Mouse (Mus musculus) heart, postnatal 14 days (tissue): ENCODE measurements around the gene Lonp2. TPM values are rescaled to one million over a fixed set of nuclear protein-coding genes. Genes with fewer than 3 reads are reported as not detected.

ENCODE experiments used
- DNase-seq, 2 experiments: peaks; one replicate each; pipeline ENCODE4 v3.0.0; 2021 to 2022
- intact Hi-C: fragments of 180-260 bp; cut with DNase I; formaldehyde crosslinking; loops from one replicate; pipeline ENCODE4 v1.15.1; 2025
- long read RNA-seq, 2 experiments: library from polyadenylated mRNA; stranded (forward); transcript quantifications; one replicate each; pipeline ENCODE4 v2.0.0; 2021
- total RNA-seq, 2 experiments: library from RNA; stranded (reverse); gene quantifications; 2 replicates each; pipeline ENCODE4 v1.2.3; 2021

Lonp2 gene
- total RNA-seq: 10 to 100 TPM; 60.2 to 62.4 TPM
- long read RNA-seq, experiment 1, transcript Lonp2-201 (15 exons, 2,860 nt): major isoform, 89 of 115 reads
- long read RNA-seq, experiment 1, transcript Lonp2-203 (13 exons, 2,372 nt): minor isoform, 11 of 115 reads
- long read RNA-seq, experiment 1, partial matches to known transcripts: 10 of 115 reads
- long read RNA-seq, experiment 1, other reads (novel, unspliced or antisense): 5 of 115 reads
- long read RNA-seq, experiment 2, transcript Lonp2-203 (13 exons, 2,372 nt): minor isoform, 5 of 98 reads
- long read RNA-seq, experiment 2, transcript Lonp2-201 (15 exons, 2,860 nt): major isoform, 87 of 98 reads
- long read RNA-seq, experiment 2, partial matches to known transcripts: 2 of 98 reads
- long read RNA-seq, experiment 2, other reads (novel, unspliced or antisense): 4 of 98 reads

DNA sequence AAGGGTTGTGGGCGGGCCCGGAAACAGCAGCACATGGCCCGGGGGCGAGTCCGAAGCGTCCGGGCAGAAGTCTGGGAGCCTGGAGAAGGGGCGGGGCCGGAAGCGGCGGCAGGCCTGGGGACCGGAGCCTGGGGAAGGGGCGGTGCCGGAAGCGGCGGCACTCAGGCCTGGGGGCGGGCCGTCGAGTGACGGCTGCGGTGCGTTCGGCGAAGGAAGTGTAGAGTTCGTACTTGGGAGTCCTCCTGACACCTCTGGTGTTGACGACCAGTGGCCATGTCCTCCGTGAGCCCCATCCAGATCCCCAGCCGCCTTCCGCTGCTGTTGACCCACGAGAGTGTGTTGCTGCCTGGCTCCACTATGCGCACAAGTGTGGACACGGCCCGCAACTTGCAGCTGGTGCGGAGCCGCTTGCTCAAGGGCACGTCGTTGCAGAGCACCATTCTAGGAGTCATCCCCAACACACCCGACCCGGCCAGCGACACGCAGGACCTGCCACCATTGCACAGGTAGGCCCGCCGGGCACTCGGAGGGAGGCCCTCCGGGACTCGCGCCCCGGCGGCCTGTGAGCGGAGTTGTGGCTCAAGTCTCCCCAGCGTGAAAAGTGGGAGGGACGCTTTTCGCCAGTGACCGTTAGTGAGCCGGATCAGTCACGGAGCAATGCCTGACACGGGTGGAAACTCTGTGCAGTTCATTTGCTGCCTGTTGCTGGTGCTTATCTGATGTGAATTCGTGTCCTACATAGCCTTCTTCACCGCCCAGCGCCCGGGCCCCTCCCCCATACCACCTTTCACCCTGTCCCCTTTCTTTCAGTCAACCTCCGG, at the start of gene Lonp2:
Gene Lonp2 (plus strand): TSS at position 133 of the 821 bp plus-strand sequence.
- intact Hi-C loops: no loop called here

DNA sequence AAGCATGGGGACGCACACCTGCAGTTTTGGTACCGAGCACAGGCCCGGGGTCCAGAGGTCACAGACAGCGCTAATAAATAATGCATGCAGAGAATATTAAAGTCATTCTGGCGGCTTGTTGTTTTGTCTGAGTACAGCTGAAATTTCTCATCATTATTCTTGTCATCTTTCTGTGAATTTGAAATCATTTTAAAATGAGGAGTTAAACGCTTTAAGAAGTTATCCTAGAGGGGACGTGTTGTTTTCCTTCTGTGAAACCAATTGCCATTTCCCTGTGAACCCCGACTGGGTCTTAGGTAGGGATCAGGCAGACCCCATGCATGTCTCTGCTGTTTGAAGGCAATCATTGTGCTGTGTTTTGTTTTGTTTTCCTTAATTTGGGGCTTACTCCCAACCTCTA, 46.3 kb upstream of the Lonp2 start:
- intact Hi-C loops: no loop called here
- DNase-seq: no peak

More for the DNA sequence above, at the start of gene Lonp2:
- peak; percentile 99 for DNase-seq

DNA sequence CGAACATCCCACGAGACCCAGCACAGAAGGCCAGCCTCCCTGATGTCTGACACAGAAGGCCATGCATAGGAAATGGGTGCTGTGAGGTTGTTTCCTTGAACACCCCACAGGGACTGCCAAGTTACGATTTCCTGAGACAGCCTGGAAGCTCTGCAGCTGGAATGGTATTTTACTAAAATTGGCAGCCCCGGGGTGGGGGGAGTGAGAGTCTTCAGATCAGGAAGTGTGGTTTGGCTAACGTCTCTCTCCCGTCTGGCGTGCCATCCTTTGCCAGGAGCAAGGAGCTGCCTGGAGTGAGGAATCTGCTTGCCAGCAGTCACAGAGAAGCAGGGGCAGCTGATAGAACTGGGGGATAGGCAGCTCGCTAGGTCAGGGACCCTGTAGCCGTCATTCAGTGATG, 45.8 kb upstream of the Lonp2 start:
- peak; percentile 17 to 33 for DNase-seq
- intact Hi-C loops: no loop called here

GRCm38 (mm10) chr8:86578693-86579092, 45.1 kb upstream of the Lonp2 start:
- intact Hi-C loops: no loop called here
- DNase-seq: no peak

DNA sequence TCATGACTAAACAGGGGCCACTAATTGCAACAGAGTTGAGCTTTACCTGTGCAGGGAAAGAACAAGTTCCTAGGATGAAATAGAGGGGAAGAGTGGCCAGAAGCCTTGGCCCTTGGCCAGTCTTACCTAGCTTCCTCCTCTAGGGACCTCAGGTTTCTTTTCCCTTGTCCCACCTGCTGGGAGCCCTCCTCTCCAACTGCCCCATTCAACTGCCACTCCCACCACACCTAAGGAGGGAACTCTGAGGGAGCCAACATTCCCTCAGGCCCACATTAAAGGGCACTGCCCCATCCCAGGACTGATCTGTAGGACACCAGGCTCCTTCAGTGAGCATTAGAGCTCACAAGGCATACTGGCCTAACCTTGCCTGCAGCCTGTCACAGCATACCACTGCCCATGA, 43.4 kb upstream of the Lonp2 start, which contains the start of gene Abcc12:
Gene Abcc12 (minus strand): TSS at position 229 of the 400 bp plus-strand sequence.
- no peak for DNase-seq
- intact Hi-C loops: loop anchor here (5.0 to 10.0 kb wide), 4 partner anchors 43 to 1126 kb away; no protein-coding TSS in a partner anchor

DNA sequence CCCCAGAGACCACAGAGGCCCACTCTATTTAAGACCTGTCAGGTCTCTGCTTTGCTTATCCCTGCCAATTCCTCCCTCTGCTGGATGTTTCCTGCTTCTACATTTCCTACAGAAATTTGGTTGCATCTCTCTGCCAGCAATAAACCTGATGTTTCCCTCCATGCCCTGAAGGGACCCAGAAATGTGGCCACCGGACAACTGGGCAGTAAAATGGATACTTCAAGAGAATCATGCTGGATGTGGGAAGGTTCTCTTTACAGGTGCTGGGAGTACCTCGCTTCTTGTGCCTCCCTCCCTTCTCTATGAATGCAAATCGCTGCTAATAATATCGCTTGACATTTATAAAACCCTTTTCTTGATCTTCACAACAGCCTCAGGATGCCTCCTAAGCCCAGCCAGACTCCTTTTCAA, 41.9 kb upstream of the Lonp2 start:
- intact Hi-C loops: loop anchor here (5.0 to 10.0 kb wide), 4 partner anchors 45 to 1127 kb away; no protein-coding TSS in a partner anchor
- DNase-seq: no peak

DNA sequence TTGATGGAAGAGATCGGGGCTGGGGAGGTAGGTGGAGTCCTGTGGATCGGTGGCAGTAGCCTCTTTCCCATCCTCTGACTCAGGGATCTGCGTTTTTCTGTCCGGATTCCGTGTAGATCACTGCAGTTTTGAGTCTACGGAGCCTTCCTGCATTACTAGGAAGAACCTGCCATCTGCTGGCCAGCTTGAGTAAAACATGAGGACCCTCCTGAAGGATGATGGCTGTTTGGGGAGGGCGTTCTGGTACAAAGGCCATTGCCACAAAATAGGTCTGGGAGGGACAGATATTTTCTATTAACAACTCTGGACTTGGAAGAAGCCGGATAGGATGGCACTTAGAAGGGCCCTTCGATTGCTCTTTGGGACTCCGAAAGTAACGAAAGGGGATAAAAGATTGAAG, 38.7 kb upstream of the Lonp2 start:
- peak; percentile 81 to 89 for DNase-seq
- intact Hi-C loops: loop anchor here (1.0 to 10.0 kb wide), 5 partner anchors 322 to 1130 kb away; partner anchors contain the start of gene Neto2

DNA sequence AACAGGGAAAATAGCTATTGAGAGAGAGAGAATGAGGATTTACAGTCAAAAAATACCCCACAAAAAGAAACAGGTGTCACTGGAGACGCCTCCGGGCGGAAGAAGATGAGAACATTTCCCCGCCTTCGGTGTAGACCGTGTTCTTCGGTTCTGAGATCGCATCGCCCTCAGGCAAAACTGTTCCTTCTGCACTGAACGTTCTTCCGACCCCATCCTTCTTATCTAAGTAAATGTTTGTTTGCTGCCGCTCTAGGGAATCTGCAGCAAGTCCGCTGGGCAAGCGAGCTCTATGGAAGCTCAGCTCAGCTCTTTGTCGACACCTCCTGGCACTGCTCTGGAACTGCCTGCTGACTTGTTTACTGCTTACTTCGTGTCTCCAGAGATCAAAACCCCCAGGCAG, 38.3 kb upstream of the Lonp2 start:
- intact Hi-C loops: loop anchor here (1.0 to 10.0 kb wide), 5 partner anchors 322 to 1131 kb away; partner anchors contain the start of gene Neto2
- peak; percentile 70 to 78 for DNase-seq

DNA sequence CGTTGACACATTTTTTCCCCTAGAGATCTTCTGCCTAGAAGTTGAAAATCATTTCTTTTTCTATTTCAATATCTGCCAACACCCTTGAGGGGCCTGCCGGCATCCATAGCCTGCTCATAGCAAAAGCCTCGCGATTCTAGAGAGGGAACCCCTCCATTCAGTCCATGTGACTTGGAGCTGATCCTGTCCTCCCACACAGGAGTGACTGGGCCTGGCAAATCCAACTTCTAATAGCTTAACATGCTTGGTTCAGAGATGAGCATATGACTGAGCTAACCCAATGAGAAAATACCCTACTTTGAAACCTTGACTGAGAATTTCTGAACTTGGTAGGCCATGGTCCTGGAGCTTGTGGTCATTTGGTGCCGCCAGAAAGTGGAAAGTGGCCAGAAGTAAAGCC, 37.8 kb upstream of the Lonp2 start:
- intact Hi-C loops: loop anchor here (5.0 to 10.0 kb wide), 3 partner anchors 321 to 1131 kb away; no protein-coding TSS in a partner anchor
- DNase-seq: no peak

GRCm38 (mm10) chr8:86586642-86587041, 37.2 kb upstream of the Lonp2 start:
- intact Hi-C loops: loop anchor here (5.0 to 10.0 kb wide), 3 partner anchors 321 to 1132 kb away; no protein-coding TSS in a partner anchor
- DNase-seq: no peak

GRCm38 (mm10) chr8:86588338-86588737, 35.5 kb upstream of the Lonp2 start:
- intact Hi-C loops: loop anchor here (5.0 to 10.0 kb wide), 3 partner anchors 319 to 1134 kb away; no protein-coding TSS in a partner anchor
- no peak for DNase-seq

DNA sequence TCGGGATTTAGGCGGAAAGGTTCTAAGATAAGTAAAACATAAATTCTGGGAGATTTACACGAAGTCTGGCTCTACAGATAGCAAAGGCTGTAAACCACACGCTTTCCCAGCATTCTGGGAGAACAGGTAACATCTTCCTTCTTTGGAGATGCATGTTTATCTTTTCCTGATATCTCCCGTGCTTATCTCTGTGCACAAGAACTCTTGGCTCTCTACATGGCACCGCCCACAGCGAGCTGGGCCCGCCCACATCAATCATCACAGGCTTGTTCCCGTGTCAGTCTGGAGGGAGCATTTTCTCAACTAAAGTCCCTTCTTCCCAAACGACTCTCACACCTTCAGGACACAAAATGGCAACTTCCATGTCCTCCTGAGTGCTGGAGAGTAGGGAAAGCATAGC, 30.7 kb upstream of the Lonp2 start:
- DNase-seq: no peak
- intact Hi-C loops: no loop called here

GRCm38 (mm10) chr8:86594159-86594796, 29.6 kb upstream of the Lonp2 start:
- intact Hi-C loops: no loop called here

GRCm38 (mm10) chr8:86595671-86596070, 28.2 kb upstream of the Lonp2 start:
- intact Hi-C loops: no loop called here
- no peak for DNase-seq

More at GRCm38 (mm10) chr8:86594159-86594796, 29.6 kb upstream of the Lonp2 start:
- DNase-seq: no peak

GRCm38 (mm10) chr8:86597681-86598080, 26.2 kb upstream of the Lonp2 start:
- intact Hi-C loops: no loop called here
- no peak for DNase-seq

DNA sequence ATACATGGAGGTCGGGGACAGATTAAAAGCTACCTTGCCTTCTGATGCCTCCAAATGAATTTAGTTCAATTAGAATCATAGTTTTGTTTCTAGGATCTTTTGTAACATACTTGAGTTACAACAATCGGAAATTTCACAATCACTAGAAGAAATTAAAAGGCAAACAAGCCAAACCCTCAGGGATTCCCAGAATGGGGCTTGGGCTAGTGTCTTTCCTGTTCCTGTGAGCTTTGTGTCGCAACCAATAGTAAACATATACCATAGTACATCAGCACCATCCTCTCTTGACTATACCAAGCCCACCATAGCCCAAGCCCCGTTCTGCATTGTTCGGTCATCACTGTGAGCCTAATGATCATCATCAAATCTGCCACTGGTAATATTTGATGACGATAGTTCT, 24.5 kb upstream of the Lonp2 start:
- intact Hi-C loops: no loop called here
- no peak for DNase-seq

- no peak for DNase-seq
- intact Hi-C loops: no loop called here
These were observed 23.5 kb upstream of the Lonp2 start for GRCm38 (mm10) chr8:86600311-86600710.

DNA sequence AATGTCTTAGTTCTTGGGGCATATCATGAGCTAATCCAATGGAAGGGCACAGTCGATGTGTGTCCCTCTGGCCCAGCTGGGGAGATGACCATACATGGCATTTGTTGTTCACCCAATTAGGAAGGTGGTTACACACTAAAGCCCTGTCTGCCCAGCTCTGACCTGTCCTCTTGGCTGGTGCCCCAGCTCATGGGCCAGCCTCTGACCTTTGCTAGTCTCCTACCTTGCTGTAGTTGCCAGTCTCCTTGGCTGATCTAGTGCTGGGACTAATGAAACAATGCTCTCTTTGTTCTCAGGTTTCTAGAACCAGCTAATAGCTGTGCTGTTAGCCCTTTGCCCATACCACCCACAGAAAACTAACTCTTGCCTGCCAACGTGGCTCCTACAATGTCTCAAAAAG, 20.7 kb upstream of the Lonp2 start:
- intact Hi-C loops: no loop called here
- DNase-seq: no peak

GRCm38 (mm10) chr8:86604676-86605075, 19.2 kb upstream of the Lonp2 start:
- intact Hi-C loops: no loop called here
- DNase-seq: no peak

DNA sequence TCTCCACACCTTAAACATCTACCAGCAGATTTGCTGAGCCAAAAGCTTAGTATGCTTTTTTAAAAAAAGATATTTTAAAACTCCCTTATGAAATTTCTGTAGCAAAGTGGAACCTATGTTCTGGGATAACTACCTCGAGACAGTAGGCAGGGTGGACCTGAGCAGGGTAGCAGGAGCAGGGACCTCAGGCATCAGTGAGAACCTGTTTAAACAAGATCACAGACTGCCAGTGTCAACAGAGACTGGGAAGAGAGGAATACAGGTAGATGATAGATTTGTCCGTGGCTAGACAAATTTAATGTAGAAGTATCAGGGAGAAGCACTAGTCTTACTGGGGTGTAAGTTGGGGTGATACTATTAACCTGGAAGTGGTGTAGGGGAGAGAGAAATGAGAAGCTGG, 10.0 kb upstream of the Lonp2 start:
- intact Hi-C loops: no loop called here
- DNase-seq: no peak
